Mouse (Mus musculus) testis, adult 2 months (tissue): ENCODE data around the gene Rfx2. TPM values are rescaled to one million over a fixed set of nuclear protein-coding genes. Genes with fewer than 3 reads are reported as not detected.

ENCODE experiments used
- H3K27ac ChIP-seq: fragments of 200-500 bp; 2 replicates; pipeline ENCODE4 v1.5.1; 2012; ENCODE audit warnings: low read depth, low read length; ENCODE audit not compliant: control insufficient read depth, insufficient read depth
- H3K27me3 ChIP-seq: fragments of 200-500 bp; 2 replicates; pipeline ENCODE4 v1.6.1; 2012; ENCODE audit warnings: mild to moderate bottlenecking, low read length, moderate library complexity; ENCODE audit not compliant: control insufficient read depth, insufficient read depth
- H3K36me3 ChIP-seq: fragments of 200-500 bp; 2 replicates; pipeline ENCODE4 v1.6.1; 2012; ENCODE audit warnings: mild to moderate bottlenecking, low read length; ENCODE audit not compliant: control insufficient read depth, insufficient read depth
- H3K4me1 ChIP-seq: fragments of 200-500 bp; 2 replicates; pipeline ENCODE4 v1.6.1; 2012; ENCODE audit warnings: low read length; ENCODE audit not compliant: control insufficient read depth, insufficient read depth
- H3K4me3 ChIP-seq: fragments of 200-500 bp; 2 replicates; pipeline ENCODE4 v1.5.1; 2012; ENCODE audit warnings: low read depth, mild to moderate bottlenecking, low read length, moderate library complexity, mixed read lengths; ENCODE audit not compliant: control insufficient read depth
- CTCF ChIP-seq: fragments of 200-500 bp; IDR thresholded peaks from 2 replicates; pipeline ENCODE4 v1.5.1; 2012; ENCODE audit warnings: low read depth, mild to moderate bottlenecking, inconsistent platforms, low read length, moderate library complexity; ENCODE audit not compliant: control insufficient read depth, insufficient read depth, insufficient replicate concordance
- POLR2A ChIP-seq: fragments of 200-500 bp; IDR thresholded peaks from 2 replicates; pipeline ENCODE4 v1.6.1; 2012; ENCODE audit warnings: low read depth, mild to moderate bottlenecking, inconsistent platforms, low read length, moderate library complexity; ENCODE audit not compliant: control insufficient read depth
- polyA plus RNA-seq: library from polyadenylated mRNA; depleted of rRNA; stranded (reverse); fragments of >200 nt; gene quantifications from 2 replicates; pipeline ENCODE4 v1.2.3, GENCODE M21; 2012; rRNA removed

Rfx2 gene
- polyA plus RNA-seq, 1 experiment, result 312 TPM

- H3K4me3 ChIP-seq, result no peak overlapping the region
- H3K4me1 ChIP-seq, result peaks cover 12% of the 10 kb centered on the region
- no peak overlapping the region for H3K27ac ChIP-seq
- H3K27me3 ChIP-seq, result no peaks in the 10 kb centered on the region
- H3K36me3 ChIP-seq, result no peaks in the 10 kb centered on the region
- TF ChIP-seq POLR2A, result no peak
- TF ChIP-seq CTCF, result no peak
Observed at GRCm38 (mm10) chr17:56729656-56730055, 101.2 kb downstream of the Rfx2 start.

GRCm38 (mm10) chr17:56729151-56729550 is 101.7 kb downstream of the Rfx2 start:
- TF ChIP-seq POLR2A (no peak), CTCF (no peak)
- H3K36me3 ChIP-seq, result no peaks in the 10 kb centered on the region
- no peaks in the 10 kb centered on the region for H3K27me3 ChIP-seq
- no peak overlapping the region for H3K4me3 ChIP-seq
- H3K4me1 ChIP-seq, result peaks cover 12% of the 10 kb centered on the region
- no peak overlapping the region for H3K27ac ChIP-seq

GRCm38 (mm10) chr17:56728117-56728516 is 102.7 kb downstream of the Rfx2 start:
- no peaks in the 10 kb centered on the region for H3K27me3 ChIP-seq
- peaks cover 12% of the 10 kb centered on the region for H3K4me1 ChIP-seq
- H3K4me3 ChIP-seq, result no peak overlapping the region
- TF ChIP-seq POLR2A (no peak), CTCF (no peak)
- no peaks in the 10 kb centered on the region for H3K36me3 ChIP-seq
- no peak overlapping the region for H3K27ac ChIP-seq

GRCm38 (mm10) chr17:56727659-56728058 is 103.2 kb downstream of the Rfx2 start:
- no peak overlapping the region for H3K27ac ChIP-seq
- H3K36me3 ChIP-seq, result no peaks in the 10 kb centered on the region
- no peaks in the 10 kb centered on the region for H3K27me3 ChIP-seq
- no peak overlapping the region for H3K4me3 ChIP-seq
- TF ChIP-seq CTCF, result no peak
- TF ChIP-seq POLR2A, result no peak
- H3K4me1 ChIP-seq, result peaks cover 12% of the 10 kb centered on the region

GRCm38 (mm10) chr17:56727029-56727649 is 103.7 kb downstream of the Rfx2 start:
- Histone ChIP-seq H3K27me3 (no peaks in the 10 kb centered on the region), H3K27ac (no peak overlapping the region), H3K4me1 (peaks cover 12% of the 10 kb centered on the region), H3K36me3 (no peaks in the 10 kb centered on the region), H3K4me3 (no peak overlapping the region)
- TF ChIP-seq CTCF, result no peak
- no peak for TF ChIP-seq POLR2A

Other genes starting within 250 kb of the Rfx2 start
- 92.2 and 99.2 TPM in 2 replicates for gene Safb2, start 246.4 kb downstream of the Rfx2 start, polyA plus RNA-seq
- gene Safb, start 246.2 kb downstream of the Rfx2 start, polyA plus RNA-seq, result 104 and 116 TPM in 2 replicates
- gene 2410015M20Rik, start 221.2 kb downstream of the Rfx2 start, polyA plus RNA-seq, result 253 and 274 TPM in 2 replicates
- gene Rpl36, start 217.6 kb downstream of the Rfx2 start, polyA plus RNA-seq, result 1,820 and 2,071 TPM in 2 replicates
- gene Lonp1, start 204.1 kb downstream of the Rfx2 start, polyA plus RNA-seq, result 22.8 and 23.5 TPM in 2 replicates
- gene Catsperd, start 202.9 kb downstream of the Rfx2 start, polyA plus RNA-seq, result 182 and 184 TPM in 2 replicates
- gene Ranbp3, start 157.7 kb downstream of the Rfx2 start, polyA plus RNA-seq, result 98.4 and 120 TPM in 2 replicates
- 135 and 159 TPM in 2 replicates for gene Ndufa11, start 113.2 kb downstream of the Rfx2 start, polyA plus RNA-seq
- gene Vmac, start 113.0 kb downstream of the Rfx2 start, polyA plus RNA-seq, result 9.2 and 12.4 TPM in 2 replicates
- gene Nrtn, start 73.5 kb downstream of the Rfx2 start, polyA plus RNA-seq, result 7.8 and 9.2 TPM in 2 replicates
- 29.7 and 31.3 TPM in 2 replicates for gene Dus3l, start 66.3 kb downstream of the Rfx2 start, polyA plus RNA-seq
- gene Prr22, start 60.8 kb downstream of the Rfx2 start, polyA plus RNA-seq, result 158 and 194 TPM in 2 replicates
- 166 TPM in 2 replicates for gene Acsbg2, start 43.4 kb upstream of the Rfx2 start, polyA plus RNA-seq
- 157 and 164 TPM in 2 replicates for gene 1700061G19Rik, start 44.5 kb upstream of the Rfx2 start, polyA plus RNA-seq
- 60.6 and 73.5 TPM in 2 replicates for gene Mllt1, start 104.4 kb upstream of the Rfx2 start, polyA plus RNA-seq
- not detected in 2 replicates for gene Acer1, start 151.1 kb upstream of the Rfx2 start, polyA plus RNA-seq
- gene Clpp, start 159.3 kb upstream of the Rfx2 start, polyA plus RNA-seq, result 31.1 and 33.7 TPM in 2 replicates
- 30.2 and 35.7 TPM in 2 replicates for gene Alkbh7, start 166.3 kb upstream of the Rfx2 start, polyA plus RNA-seq
- gene Pspn, start 169.0 kb upstream of the Rfx2 start, polyA plus RNA-seq, result not detected in 2 replicates
- 175 and 195 TPM in 2 replicates for gene Gtf2f1, start 180.3 kb upstream of the Rfx2 start, polyA plus RNA-seq
- 19.7 and 21.3 TPM in 2 replicates for gene Gm17949, start 180.5 kb upstream of the Rfx2 start, polyA plus RNA-seq
- 45.2 and 45.9 TPM in 2 replicates for gene Khsrp, start 200.5 kb upstream of the Rfx2 start, polyA plus RNA-seq
- 45.5 and 48.0 TPM in 2 replicates for gene Slc25a41, start 210.6 kb upstream of the Rfx2 start, polyA plus RNA-seq
- gene Crb3, start 228.1 kb upstream of the Rfx2 start, polyA plus RNA-seq, result 2.4 and 4.3 TPM in 2 replicates
- 8.8 and 8.9 TPM in 2 replicates for gene Slc25a23, start 228.8 kb upstream of the Rfx2 start, polyA plus RNA-seq
- 0.35 and 0.41 TPM in 2 replicates for gene Dennd1c, start 247.5 kb upstream of the Rfx2 start, polyA plus RNA-seq